Mouse (Mus musculus) hindbrain, embryonic 12.5 days (tissue): ENCODE measurements around the gene Lcn10. TPM values are rescaled to one million over a fixed set of nuclear protein-coding genes. Genes with fewer than 3 reads are reported as not detected.
"Not testable (repeated sequence)": the region's sequence is repeated elsewhere in the genome, so short reads cannot be mapped to it uniquely, and the experiment has no call there.

Source experiments
- ATAC-seq: fragments of 200-750 bp; cut with Nextera tagmentation; 2 replicates; pipeline ENCODE4 v1.8.0; 2017; ENCODE audit warnings: moderate TSS enrichment; ENCODE audit not compliant: low FRiP score
- H3K27ac ChIP-seq: fragments of 300-500 bp; sonication (generic); 2 replicates; pipeline ENCODE4 v1.5.1; 2016; ENCODE audit warnings: mild to moderate bottlenecking
- H3K27me3 ChIP-seq: fragments of 300-500 bp; sonication (generic); 2 replicates; pipeline ENCODE4 v1.6.1; 2016; ENCODE audit warnings: mild to moderate bottlenecking
- H3K36me3 ChIP-seq: fragments of 300-500 bp; sonication (generic); 2 replicates; pipeline ENCODE4 v1.6.1; 2016; ENCODE audit warnings: mild to moderate bottlenecking
- H3K4me1 ChIP-seq: fragments of 300-500 bp; sonication (generic); 2 replicates; pipeline ENCODE4 v1.6.1; 2016
- H3K4me2 ChIP-seq: fragments of 300-500 bp; sonication (generic); replicated peaks from 2 replicates; pipeline ENCODE4 v1.6.1; 2016; ENCODE audit warnings: mild to moderate bottlenecking
- H3K4me3 ChIP-seq: fragments of 300-500 bp; sonication (generic); 2 replicates; pipeline ENCODE4 v1.5.1; 2016; ENCODE audit warnings: mild to moderate bottlenecking
- H3K9ac ChIP-seq: fragments of 300-500 bp; sonication (generic); 2 replicates; pipeline ENCODE4 v1.6.1; 2016; ENCODE audit warnings: mild to moderate bottlenecking, moderate library complexity
- H3K9me3 ChIP-seq: fragments of 300-500 bp; sonication (generic); replicated peaks from 2 replicates; pipeline ENCODE4 v1.6.1; 2016; ENCODE audit warnings: mild to moderate bottlenecking
- WGBS: fragments of 180-500 bp; shearing (Covaris S2); methylation state at CpG from one replicate; pipeline ENCODE4 v1.1.7; 2016; 5-methylcytosine and 5-hydroxymethylcytosine counted together
- polyA plus RNA-seq: library from polyadenylated mRNA; unstranded; fragments of >200 nt; fragmentation: Nextera tagmentation; extraction: Ambion mirVana; gene quantifications from 2 replicates; pipeline ENCODE4 v1.2.1, GENCODE M21; 2016

The Lcn10 gene
- polyA plus RNA-seq, 1 experiment from 2014 or later, result not detected

DNA sequence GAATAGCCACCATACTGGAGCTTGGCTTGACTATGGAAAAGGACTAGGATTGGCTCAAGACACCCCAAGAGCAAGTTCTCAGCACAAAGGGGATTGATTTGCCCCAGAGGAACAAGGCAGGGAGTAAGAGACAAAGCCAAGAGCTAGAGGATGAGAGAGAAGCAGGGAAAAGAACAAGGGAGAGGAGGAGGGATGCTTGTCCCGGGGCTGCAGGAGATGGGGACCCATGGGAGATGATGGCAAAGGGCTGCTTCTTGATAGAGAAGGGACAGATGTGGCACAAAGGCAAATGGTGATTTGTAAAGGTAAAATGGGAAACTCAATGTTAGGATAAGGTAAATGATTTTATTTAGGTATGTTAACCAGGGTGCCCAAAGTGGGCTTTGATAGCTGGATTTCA, 26.5 kb downstream of the Lcn10 start:
- 96% methylated on average over 1 of the region's 1 CpGs for WGBS
- not testable (repeated sequence) for H3K4me2 ChIP-seq, H3K36me3 ChIP-seq, H3K9ac ChIP-seq, H3K9me3 ChIP-seq, ATAC-seq, H3K27me3 ChIP-seq, H3K4me3 ChIP-seq, H3K27ac ChIP-seq
- H3K4me1 ChIP-seq, result peaks cover 14% of the 10 kb centered on the region

DNA sequence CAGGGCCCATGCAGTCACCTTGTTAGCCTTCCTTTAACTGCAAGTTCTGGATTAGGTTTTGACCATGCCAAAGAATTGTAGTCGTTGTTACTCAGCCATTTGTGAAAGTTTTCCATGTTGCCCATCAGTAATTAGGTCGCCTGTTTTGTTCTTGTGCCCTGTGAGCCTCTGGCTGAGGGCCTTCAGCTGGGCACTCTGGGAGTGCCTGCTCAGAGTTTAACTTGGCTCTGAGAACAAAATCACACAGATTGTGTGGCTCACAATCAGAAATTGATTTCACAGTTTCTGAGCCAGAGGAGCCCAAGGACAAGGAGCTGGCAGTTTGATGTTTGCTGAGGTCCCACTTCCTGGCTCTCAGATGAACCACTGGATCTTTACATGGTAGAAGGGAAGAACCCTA, 27.3 kb downstream of the Lcn10 start:
- WGBS, result 80% methylated on average over 2 of the region's 2 CpGs
- ATAC-seq, result not testable (repeated sequence)

DNA sequence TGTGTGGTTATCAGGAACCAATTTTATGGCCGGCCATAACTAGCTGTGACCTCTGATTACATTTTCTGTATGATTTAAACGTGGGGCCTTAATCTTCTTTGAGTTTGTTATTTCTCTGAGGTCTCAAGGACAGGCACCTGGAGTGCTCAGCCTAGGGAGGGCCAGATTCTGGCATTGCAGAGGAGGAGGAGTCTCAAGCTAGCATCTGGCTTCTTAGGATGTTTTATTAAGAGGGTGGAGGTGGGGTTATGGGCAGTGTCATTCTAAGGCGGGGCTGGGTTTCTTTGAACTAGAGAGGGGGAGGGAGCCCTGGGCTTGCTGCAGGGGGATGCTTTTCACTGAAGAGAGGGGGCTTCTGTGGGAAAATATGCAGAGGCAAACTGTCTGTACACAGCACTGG, 29.1 kb downstream of the Lcn10 start:
- H3K4me3 ChIP-seq, H3K9me3 ChIP-seq, ATAC-seq, H3K27ac ChIP-seq, H3K27me3 ChIP-seq, H3K4me2 ChIP-seq, H3K36me3 ChIP-seq, H3K9ac ChIP-seq: not testable (repeated sequence)
- H3K4me1 ChIP-seq, result peaks cover 14% of the 10 kb centered on the region
- WGBS, result 31% methylated on average over 3 of the region's 3 CpGs

More for the DNA sequence above, 27.3 kb downstream of the Lcn10 start:
- not testable (repeated sequence) for H3K4me3 ChIP-seq, H3K9me3 ChIP-seq, H3K9ac ChIP-seq, H3K27me3 ChIP-seq, H3K4me2 ChIP-seq, H3K27ac ChIP-seq, H3K36me3 ChIP-seq
- peaks cover 14% of the 10 kb centered on the region for H3K4me1 ChIP-seq

DNA sequence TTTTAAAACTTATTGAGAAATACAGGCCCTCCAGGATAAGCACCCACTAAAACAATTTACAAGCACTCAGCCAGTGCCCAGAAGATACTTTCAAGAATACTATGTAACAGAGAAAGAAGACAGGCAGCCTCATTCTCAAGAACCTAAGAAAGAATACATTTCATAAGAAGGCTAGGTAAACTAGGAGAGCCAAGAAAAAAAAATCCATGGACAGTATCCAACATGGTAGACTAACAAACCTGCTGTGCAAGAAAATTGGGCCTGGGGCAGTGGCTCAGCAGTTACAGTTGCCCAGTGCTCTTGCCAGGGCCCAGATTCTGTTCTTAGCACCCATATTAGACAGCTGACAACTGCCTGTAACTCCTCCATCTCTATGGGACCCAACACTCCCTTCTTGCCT, 34.7 kb downstream of the Lcn10 start:
- no peak overlapping the region for H3K27ac ChIP-seq
- no peaks in the 10 kb centered on the region for H3K4me1 ChIP-seq

DNA sequence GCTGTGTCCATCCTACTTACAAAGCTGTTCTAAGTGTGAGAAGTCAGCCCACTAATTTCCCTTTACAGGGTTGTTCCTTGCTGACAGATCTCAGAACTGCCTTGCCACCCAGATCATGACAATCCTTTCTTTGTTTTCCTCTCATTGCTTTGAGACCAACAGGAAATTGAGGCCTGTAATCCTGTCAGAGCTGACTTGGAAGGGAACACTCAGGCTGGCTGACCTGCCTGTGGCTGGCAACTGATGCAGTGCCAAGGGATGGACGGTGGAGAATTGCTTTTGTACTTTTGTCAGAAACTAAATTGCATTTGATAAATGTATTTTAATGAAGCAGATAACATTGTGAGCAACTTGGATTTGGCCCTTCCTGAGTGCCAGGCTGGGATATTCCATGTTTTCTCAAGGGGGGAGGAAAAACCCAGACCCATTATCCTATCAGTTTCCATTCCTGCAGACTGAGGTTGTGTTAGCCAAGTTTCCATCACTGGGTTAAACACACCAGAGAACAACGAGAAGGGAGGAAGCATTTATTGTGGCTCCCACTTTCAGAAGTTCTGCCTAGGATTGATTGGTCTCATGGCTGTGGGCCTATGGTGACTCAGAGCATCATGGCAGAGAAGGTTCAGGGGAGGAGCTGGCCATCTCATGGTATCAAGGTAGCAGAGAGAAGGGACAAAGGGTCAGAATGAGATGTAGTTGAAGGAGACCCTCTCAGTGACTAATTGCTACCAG, 50.8 kb downstream of the Lcn10 start:
- WGBS, result 63% methylated on average over 2 of the region's 2 CpGs
- H3K9ac ChIP-seq, result no peak overlapping the region
- H3K4me2 ChIP-seq, result no peak overlapping the region
- no peak for ATAC-seq
- no peaks in the 10 kb centered on the region for H3K4me1 ChIP-seq
- H3K9me3 ChIP-seq, result no peaks in the 10 kb centered on the region
- H3K4me3 ChIP-seq, result no peak overlapping the region
- H3K27me3 ChIP-seq, result no peaks in the 10 kb centered on the region
- no peaks in the 10 kb centered on the region for H3K36me3 ChIP-seq
- H3K27ac ChIP-seq, result no peak overlapping the region

More for the DNA sequence above, 34.7 kb downstream of the Lcn10 start:
- no peak for ATAC-seq
- Histone ChIP-seq H3K36me3 (no peaks in the 10 kb centered on the region), H3K9ac (no peak overlapping the region), H3K9me3 (no peaks in the 10 kb centered on the region), H3K27me3 (no peaks in the 10 kb centered on the region), H3K4me3 (no peak overlapping the region), H3K4me2 (no peak overlapping the region)

Other genes starting within 250 kb of the Lcn10 start
- 2.3 and 2.4 TPM in 2 replicates for gene Clic3, start 225.9 kb upstream of the Lcn10 start, polyA plus RNA-seq
- 41.6 and 49.4 TPM in 2 replicates for gene Paxx, start 221.6 kb upstream of the Lcn10 start, polyA plus RNA-seq
- 2.8 and 3.0 TPM in 2 replicates for gene Ptgds, start 212.7 kb upstream of the Lcn10 start, polyA plus RNA-seq
- not detected in 2 replicates for gene Lcn12, start 188.8 kb upstream of the Lcn10 start, polyA plus RNA-seq
- gene Fbxw5, start 182.0 kb upstream of the Lcn10 start, polyA plus RNA-seq, result 106 and 116 TPM in 2 replicates
- gene C8g, start 181.0 kb upstream of the Lcn10 start, polyA plus RNA-seq, result 4.8 and 6.0 TPM in 2 replicates
- gene Traf2, start 135.8 kb upstream of the Lcn10 start, polyA plus RNA-seq, result 25.7 and 29.6 TPM in 2 replicates
- 377 TPM in 2 replicates for gene Edf1, start 124.9 kb upstream of the Lcn10 start, polyA plus RNA-seq
- 4.7 and 6.7 TPM in 2 replicates for gene Mamdc4, start 107.9 kb upstream of the Lcn10 start, polyA plus RNA-seq
- 131 and 162 TPM in 2 replicates for gene Phpt1, start 107.5 kb upstream of the Lcn10 start, polyA plus RNA-seq
- 2.4 and 3.1 TPM in 2 replicates for gene Ajm1, start 101.0 kb upstream of the Lcn10 start, polyA plus RNA-seq
- 70.0 and 72.3 TPM in 2 replicates for gene Rabl6, start 74.2 kb upstream of the Lcn10 start, polyA plus RNA-seq
- 0.25 and 0.32 TPM in 2 replicates for gene Ccdc183, start 65.0 kb upstream of the Lcn10 start, polyA plus RNA-seq
- 21.7 and 23.4 TPM in 2 replicates for gene Tmem141, start 60.7 kb upstream of the Lcn10 start, polyA plus RNA-seq
- 0.96 and 1.3 TPM in 2 replicates for gene Fcna, start 54.7 kb upstream of the Lcn10 start, polyA plus RNA-seq
- not detected in 2 replicates for gene Lcn8, start 29.6 kb upstream of the Lcn10 start, polyA plus RNA-seq
- gene Lcn5, start 24.8 kb upstream of the Lcn10 start, polyA plus RNA-seq, result not detected in 2 replicates
- not detected in 2 replicates for gene Lcn6, start 5.9 kb upstream of the Lcn10 start, polyA plus RNA-seq
- gene Obp2a, start 17.3 kb downstream of the Lcn10 start, polyA plus RNA-seq, result not detected in 2 replicates
- gene Bmyc, start 24.0 kb downstream of the Lcn10 start, polyA plus RNA-seq, result 97.8 and 98.7 TPM in 2 replicates
- gene Obp2b, start 54.3 kb downstream of the Lcn10 start, polyA plus RNA-seq, result not detected in 2 replicates
- gene Lcn3, start 82.8 kb downstream of the Lcn10 start, polyA plus RNA-seq, result not detected in 2 replicates
- not detected in 2 replicates for gene Lcn11, start 94.3 kb downstream of the Lcn10 start, polyA plus RNA-seq
- not detected in 2 replicates for gene Gm13539, start 99.5 kb downstream of the Lcn10 start, polyA plus RNA-seq
- not detected in 2 replicates for gene Glt6d1, start 133.1 kb downstream of the Lcn10 start, polyA plus RNA-seq
- not detected in 2 replicates for gene Lcn9, start 140.4 kb downstream of the Lcn10 start, polyA plus RNA-seq
- gene Sohlh1, start 164.5 kb downstream of the Lcn10 start, polyA plus RNA-seq, result not detected in 2 replicates
- 2.9 and 4.6 TPM in 2 replicates for gene Kcnt1, start 181.0 kb downstream of the Lcn10 start, polyA plus RNA-seq